8 mouse cellular contexts compared by ENCODE assay signal in the genomic region with DNA sequence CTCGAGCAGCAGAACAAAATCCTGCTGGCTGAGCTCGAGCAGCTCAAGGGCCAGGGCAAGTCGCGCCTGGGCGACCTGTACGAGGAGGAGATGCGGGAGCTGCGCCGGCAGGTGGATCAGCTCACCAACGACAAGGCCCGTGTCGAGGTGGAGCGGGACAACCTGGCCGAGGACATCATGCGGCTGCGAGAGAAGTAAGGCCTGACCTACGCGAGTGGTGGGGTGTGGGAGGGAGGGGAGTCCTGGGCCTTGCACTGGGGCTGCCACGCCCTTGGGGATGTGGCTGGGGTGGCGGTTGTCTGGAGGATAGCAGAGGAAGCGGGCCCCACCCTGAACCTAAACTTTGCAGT. TPM values are rescaled to one million over a fixed set of nuclear protein-coding genes. Genes with fewer than 3 reads are reported as not detected.
DNase-seq lines count a peak whose midpoint lies in the region; ATAC-seq and TF ChIP-seq lines count a peak whose summit lies in the region.

No protein-coding gene starts in this region.

- H3K27ac ChIP-seq in forebrain, postnatal 0 days (ENCODE audit: low read depth, low read length), result peak overlapping the region; percentile 84; the same call in 1 of the 2 replicates
- H3K27ac ChIP-seq in hindbrain, embryonic 13.5 days, result peak overlapping the region; percentile 94
- peak overlapping the region; percentile 89 for H3K27ac ChIP-seq in liver, postnatal 0 days (ENCODE audit: low read depth)
- peak overlapping the region; percentile 96 for H3K27ac ChIP-seq in neural tube, embryonic 13.5 days (replicated peaks)

- no peaks in the 10 kb centered on the region for H3K27me3 ChIP-seq in E14TG2a.4 (ENCODE audit: insufficient read depth, low read length)
- H3K27me3 ChIP-seq in forebrain, postnatal 0 days (ENCODE audit: insufficient read depth, low read length), result no peaks in the 10 kb centered on the region
- H3K27me3 ChIP-seq in hindbrain, embryonic 13.5 days, result no peaks in the 10 kb centered on the region
- H3K27me3 ChIP-seq in liver, postnatal 0 days (ENCODE audit: insufficient read depth, low read length), result peaks cover 23% of the 10 kb centered on the region
- no peaks in the 10 kb centered on the region for H3K27me3 ChIP-seq in neural tube, embryonic 13.5 days

- DNase-seq in T-cell, adult 2 months (ENCODE audit: low spot score), result peak; percentile 78
- DNase-seq in forebrain, postnatal 0 days, result no peak
- DNase-seq in liver, postnatal 0 days, result peak; percentile 64
- DNase-seq in urinary bladder, postnatal 25 days (ENCODE audit: low spot score), result peak; percentile 19
- DNase-seq in cerebellum, adult 9-10 months, result no peak

- no peaks in the 10 kb centered on the region for H3K9me3 ChIP-seq in E14TG2a.4 (ENCODE audit: low read length)
- no peaks in the 10 kb centered on the region for H3K9me3 ChIP-seq in forebrain, postnatal 0 days (ENCODE audit: low read length)
- H3K9me3 ChIP-seq in hindbrain, embryonic 13.5 days, result no peaks in the 10 kb centered on the region
- no peaks in the 10 kb centered on the region for H3K9me3 ChIP-seq in liver, postnatal 0 days (ENCODE audit: low read length)
- no peaks in the 10 kb centered on the region for H3K9me3 ChIP-seq in neural tube, embryonic 13.5 days

- no peak for TF ChIP-seq EP300 in liver, postnatal 0 days (IDR thresholded peaks at IDR 0.05; ENCODE audit: low read depth)

- H3K4me2 ChIP-seq in forebrain, postnatal 0 days (ENCODE audit: low read depth), result peak overlapping the region; percentile 96
- peak overlapping the region; percentile 75 for H3K4me2 ChIP-seq in hindbrain, embryonic 13.5 days
- peak overlapping the region; percentile 82 for H3K4me2 ChIP-seq in liver, postnatal 0 days (ENCODE audit: low read depth, low read length)
- peak overlapping the region; percentile 78 for H3K4me2 ChIP-seq in neural tube, embryonic 13.5 days

- H3K9ac ChIP-seq in forebrain, postnatal 0 days, result peak overlapping the region; percentile 56
- peak overlapping the region; percentile 87 for H3K9ac ChIP-seq in hindbrain, embryonic 13.5 days
- H3K9ac ChIP-seq in liver, postnatal 0 days (replicated peaks), result peak overlapping the region; percentile 66
- peak overlapping the region; percentile 93 for H3K9ac ChIP-seq in neural tube, embryonic 13.5 days

- peak overlapping the region; percentile 85 for H3K4me3 ChIP-seq in E14TG2a.4 (replicated peaks; ENCODE audit: low read length)
- peak overlapping the region; percentile 63 for H3K4me3 ChIP-seq in forebrain, postnatal 0 days (ENCODE audit: low read depth, low read length)
- H3K4me3 ChIP-seq in hindbrain, embryonic 13.5 days, result peak overlapping the region; percentile 62
- H3K4me3 ChIP-seq in liver, postnatal 0 days (ENCODE audit: low read depth, low read length), result peak overlapping the region; percentile 65
- peak overlapping the region; percentile 80 for H3K4me3 ChIP-seq in neural tube, embryonic 13.5 days

- WGBS in forebrain, postnatal 0 days, result under 1% methylated on average over 21 of the region's 21 CpGs
- WGBS in hindbrain, embryonic 13.5 days, result 0% methylated on average over 21 of the region's 21 CpGs
- under 1% methylated on average over 21 of the region's 21 CpGs for WGBS in liver, postnatal 0 days (ENCODE audit: insufficient replicate concordance)
- under 1% methylated on average over 21 of the region's 21 CpGs for WGBS in neural tube, embryonic 13.5 days

- no peak for TF ChIP-seq CTCF in E14TG2a.4 (conservative IDR thresholded peaks at IDR 0.05; ENCODE audit: low read length)
- TF ChIP-seq CTCF in forebrain, postnatal 0 days (IDR thresholded peaks at IDR 0.05; ENCODE audit: low read depth), result no peak
- 0 out of 2 replicates have a peak, but pooled peaks have one; percentile 3 for TF ChIP-seq CTCF in liver, postnatal 0 days (IDR thresholded peaks at IDR 0.05; ENCODE audit: low read depth)

- ATAC-seq in forebrain, postnatal 0 days, result no peak
- 0 out of 2 replicates have a peak, but pooled peaks have one; percentile 9 for ATAC-seq in hindbrain, embryonic 13.5 days (ENCODE audit: low FRiP score)
- peak; percentile 57 for ATAC-seq in liver, postnatal 0 days
- 0 out of 2 replicates have a peak, but pooled peaks have one; percentile 15 for ATAC-seq in neural tube, embryonic 13.5 days (ENCODE audit: low read depth)

- peaks cover 60% of the 10 kb centered on the region for H3K4me1 ChIP-seq in E14TG2a.4 (replicated peaks; ENCODE audit: low read depth, low read length)
- peaks cover 4% of the 10 kb centered on the region; the same call in 1 of the 2 replicates for H3K4me1 ChIP-seq in forebrain, postnatal 0 days (ENCODE audit: insufficient read depth)
- peaks cover 49% of the 10 kb centered on the region for H3K4me1 ChIP-seq in hindbrain, embryonic 13.5 days (replicated peaks)
- H3K4me1 ChIP-seq in liver, postnatal 0 days (ENCODE audit: insufficient read depth), result peaks cover 18% of the 10 kb centered on the region
- H3K4me1 ChIP-seq in neural tube, embryonic 13.5 days (replicated peaks), result peaks cover 48% of the 10 kb centered on the region

- peaks cover 33% of the 10 kb centered on the region for H3K36me3 ChIP-seq in E14TG2a.4 (ENCODE audit: insufficient read depth, low read length)
- no peaks in the 10 kb centered on the region for H3K36me3 ChIP-seq in forebrain, postnatal 0 days (ENCODE audit: insufficient read depth)
- peaks cover 15% of the 10 kb centered on the region for H3K36me3 ChIP-seq in hindbrain, embryonic 13.5 days
- peaks cover 4% of the 10 kb centered on the region; the same call in 1 of the 2 replicates for H3K36me3 ChIP-seq in liver, postnatal 0 days (replicated peaks; ENCODE audit: insufficient read depth, low read length)
- peaks cover 18% of the 10 kb centered on the region for H3K36me3 ChIP-seq in neural tube, embryonic 13.5 days

RNA-seq across cellular contexts. Expression of gene Vim, which starts 1.0 kb away (rescaled TPM):
- total RNA-seq in forebrain, postnatal 0 days (2014; rRNA removed), result 441 and 554 TPM in 2 replicates
- 224 and 269 TPM in 2 replicates for polyA plus RNA-seq in forebrain, postnatal 0 days (2015; fragmentation: Nextera tagmentation; extraction: Ambion mirVana)
- 727 and 758 TPM in 2 replicates for polyA plus RNA-seq in hindbrain, embryonic 13.5 days (2015; fragmentation: Nextera tagmentation; extraction: Ambion mirVana)
- 97.4 and 105 TPM in 2 replicates for polyA plus RNA-seq in liver, postnatal 0 days (2015; fragmentation: Nextera tagmentation; extraction: Ambion mirVana)
- polyA plus RNA-seq in neural tube, embryonic 13.5 days (2015; fragmentation: Nextera tagmentation; extraction: Ambion mirVana), result 952 and 963 TPM in 2 replicates

RNA-seq across cellular contexts. Expression of gene Trdmt1, which starts 30.3 kb away (rescaled TPM):
- 11.3 and 13.0 TPM in 2 replicates for total RNA-seq in forebrain, postnatal 0 days (2014; rRNA removed)
- polyA plus RNA-seq in forebrain, postnatal 0 days (2015; fragmentation: Nextera tagmentation; extraction: Ambion mirVana), result 7.8 and 8.7 TPM in 2 replicates
- polyA plus RNA-seq in hindbrain, embryonic 13.5 days (2015; fragmentation: Nextera tagmentation; extraction: Ambion mirVana), result 7.8 and 9.7 TPM in 2 replicates
- polyA plus RNA-seq in liver, postnatal 0 days (2015; fragmentation: Nextera tagmentation; extraction: Ambion mirVana), result 4.1 and 4.4 TPM in 2 replicates
- 7.5 and 9.9 TPM in 2 replicates for polyA plus RNA-seq in neural tube, embryonic 13.5 days (2015; fragmentation: Nextera tagmentation; extraction: Ambion mirVana)

Comparison
In these comparisons a context has a peak if more than half of its experiments do, and no peak if none do; other contexts are left out.
1. DNase-seq: peak in T-cell, adult 2 months (single experiment), liver, postnatal 0 days (single experiment) and urinary bladder, postnatal 25 days (single experiment); none in forebrain, postnatal 0 days (single experiment) and cerebellum, adult 9-10 months (single experiment).
2. Peak in every context shown above with its lines, with median percentiles within 50 percentile points of each other: H3K4me3 ChIP-seq, H3K27ac ChIP-seq, H3K4me2 ChIP-seq and H3K9ac ChIP-seq.